Mouse (Mus musculus): ENCODE results near the gene Fadd.

Fadd gene

GRCm38 (mm10) chr7:144582284-144582980, at the start of gene Fadd:
Fadd (minus strand) TSS chr7:144582463.
- DNase-seq (ENCODE audit: low spot score in 2 of 2), result peak; percentile 91 to 95

- DNase-seq (ENCODE audit: low spot score in 2 of 2), result no peak
Measured at GRCm38 (mm10) chr7:144630622-144631021, 48.4 kb upstream of the Fadd start.

GRCm38 (mm10) chr7:144628334-144628915, 46.2 kb upstream of the Fadd start:
- DNase-seq (ENCODE audit: low spot score in 2 of 2), result no peak

DNA sequence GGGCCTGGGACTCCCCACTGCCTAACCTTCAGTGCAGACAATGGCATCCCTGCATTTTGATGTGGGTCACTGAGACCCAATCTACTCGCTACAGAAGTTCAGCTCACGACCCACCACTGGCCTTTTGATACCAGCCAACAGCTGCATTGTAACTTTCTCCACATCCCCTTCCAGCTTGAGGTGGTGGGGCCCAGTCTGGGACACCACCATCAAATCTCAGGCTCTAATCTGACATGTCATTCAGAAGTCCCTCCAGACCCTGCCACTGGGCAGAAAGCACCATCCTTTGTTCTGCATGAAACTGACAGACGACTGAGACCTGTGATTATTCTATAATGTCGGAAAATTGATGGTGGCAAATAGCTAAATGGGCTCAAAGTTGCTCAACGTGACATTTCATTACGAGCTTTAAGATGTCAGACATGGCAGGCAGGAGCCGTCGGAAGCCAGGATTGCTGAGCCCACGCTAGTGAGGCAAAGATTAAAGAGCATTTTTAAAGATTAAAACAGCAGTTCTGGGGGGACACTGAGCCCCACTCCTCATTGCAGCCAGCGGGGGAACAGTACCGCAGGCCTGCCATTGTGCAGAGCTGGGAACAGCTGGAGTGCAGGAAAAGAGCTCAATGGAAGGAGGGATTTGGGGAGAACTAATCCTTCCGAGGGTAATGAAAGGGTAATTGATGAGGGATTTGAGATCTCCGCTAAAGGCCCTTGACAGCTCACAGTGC, 45.5 kb upstream of the Fadd start:
- DNase-seq (ENCODE audit: low spot score in 2 of 2), result no peak

DNA sequence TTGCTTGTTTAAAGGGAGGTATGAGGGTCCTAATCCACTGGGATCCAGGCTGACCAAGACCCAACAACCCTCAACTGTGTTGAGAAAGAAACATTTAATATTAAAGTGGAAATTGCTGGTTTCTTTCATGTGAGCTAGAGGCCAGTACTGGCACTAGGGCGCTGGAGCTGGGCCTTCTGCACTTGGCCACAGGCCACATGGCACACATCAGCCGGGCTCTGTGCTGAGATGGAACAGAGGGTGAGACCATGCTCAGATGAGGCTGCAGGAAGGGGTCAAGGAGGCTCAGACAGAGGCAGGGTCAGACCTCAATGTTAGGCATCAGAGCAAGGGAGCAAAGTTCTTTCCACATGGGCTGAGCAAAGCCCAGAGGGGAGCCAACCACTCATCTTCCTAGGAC, 43.8 kb upstream of the Fadd start:
- no peak for DNase-seq (ENCODE audit: low spot score in 2 of 2)

- no peak for DNase-seq (ENCODE audit: low spot score in 2 of 2)
Measured at GRCm38 (mm10) chr7:144620721-144621681, 38.7 kb upstream of the Fadd start.

DNA sequence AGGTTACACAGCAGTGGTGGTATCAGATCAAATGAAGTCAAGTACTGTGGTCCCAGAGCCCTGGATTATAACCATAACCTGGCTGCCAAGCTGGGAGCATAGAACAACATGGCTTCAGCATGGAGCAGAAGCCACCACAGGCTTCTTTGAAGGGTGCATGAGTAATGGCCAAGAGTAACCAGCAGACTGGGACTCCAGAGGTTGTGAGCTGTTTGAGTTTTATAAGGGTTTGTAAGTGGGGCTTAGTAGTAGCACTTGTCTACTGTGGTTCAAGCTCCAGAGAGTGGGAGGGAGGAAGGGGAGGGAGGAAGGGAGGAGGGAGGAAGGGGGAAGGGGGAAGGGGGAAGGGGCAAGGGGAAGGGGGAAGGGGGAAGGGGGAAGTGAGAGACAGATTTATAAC, 38.1 kb upstream of the Fadd start:
- DNase-seq (ENCODE audit: low spot score in 2 of 2), result no peak

GRCm38 (mm10) chr7:144615343-144615742, 33.1 kb upstream of the Fadd start:
- no peak for DNase-seq (ENCODE audit: low spot score in 2 of 2)

GRCm38 (mm10) chr7:144612829-144613228, 30.6 kb upstream of the Fadd start:
- DNase-seq (ENCODE audit: low spot score in 2 of 2), result no peak

- no peak for DNase-seq (ENCODE audit: low spot score in 2 of 2)
Measured at GRCm38 (mm10) chr7:144612351-144612750, 30.1 kb upstream of the Fadd start.

DNA sequence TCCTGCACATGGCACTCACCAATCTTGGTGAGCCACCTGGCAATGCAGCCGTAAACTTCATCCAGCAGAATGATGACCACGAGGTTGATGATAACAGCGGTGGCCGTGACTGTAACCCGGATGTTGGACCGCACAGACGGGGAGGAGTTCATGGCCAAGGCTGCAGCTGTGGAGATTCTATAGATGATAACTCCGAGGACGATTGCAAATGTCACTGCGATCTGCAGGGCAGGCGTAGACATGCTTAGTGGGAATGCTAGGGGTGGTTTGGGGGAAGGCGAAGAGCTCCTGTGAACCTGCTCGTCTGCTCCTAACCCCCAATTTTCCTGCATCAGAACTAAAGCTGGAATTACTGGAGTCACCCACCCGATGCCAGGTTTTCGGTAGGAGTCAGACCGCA, 29.3 kb upstream of the Fadd start:
- DNase-seq (ENCODE audit: low spot score in 2 of 2), result no peak

- DNase-seq (ENCODE audit: low spot score in 2 of 2), result no peak
Measured at GRCm38 (mm10) chr7:144609568-144609967, 27.3 kb upstream of the Fadd start.

GRCm38 (mm10) chr7:144607862-144608261, 25.6 kb upstream of the Fadd start:
- no peak for DNase-seq (ENCODE audit: low spot score in 2 of 2)

- no peak for DNase-seq (ENCODE audit: low spot score in 2 of 2)
Measured at GRCm38 (mm10) chr7:144604735-144605134, 22.5 kb upstream of the Fadd start.

- no peak for DNase-seq (ENCODE audit: low spot score in 2 of 2)
Measured at GRCm38 (mm10) chr7:144604291-144604690, 22.0 kb upstream of the Fadd start.

DNA sequence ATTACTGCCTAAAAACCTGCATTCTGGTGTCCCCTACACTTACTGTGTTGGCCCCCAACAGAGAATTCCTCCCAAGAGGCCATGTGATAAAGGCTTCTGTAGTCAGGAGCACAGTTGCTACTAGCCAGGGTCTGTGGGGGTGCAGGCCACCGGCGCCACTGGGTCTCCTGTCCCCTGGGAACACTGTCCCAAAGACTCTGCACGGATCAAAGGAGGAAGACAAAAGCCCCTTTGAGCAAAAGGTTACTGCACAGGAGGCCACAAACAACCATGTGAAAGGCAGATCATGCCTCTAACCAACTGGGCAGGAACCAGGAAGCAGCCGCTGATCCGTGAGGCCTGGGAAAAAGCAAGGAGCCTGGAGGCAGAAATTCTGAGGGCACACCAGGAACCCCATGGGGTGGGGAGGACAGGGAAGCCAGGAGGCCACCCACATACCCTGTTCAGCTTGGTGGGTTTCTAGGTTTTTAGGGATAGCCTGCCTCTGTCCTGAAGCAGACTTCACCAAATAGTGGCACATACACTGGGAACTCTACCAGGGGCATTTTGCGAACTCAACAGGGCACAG, 18.2 kb upstream of the Fadd start:
- DNase-seq (ENCODE audit: low spot score in 2 of 2), result no peak

GRCm38 (mm10) chr7:144589508-144589907, 7.2 kb upstream of the Fadd start:
- no peak for DNase-seq (ENCODE audit: low spot score in 2 of 2)

DNA sequence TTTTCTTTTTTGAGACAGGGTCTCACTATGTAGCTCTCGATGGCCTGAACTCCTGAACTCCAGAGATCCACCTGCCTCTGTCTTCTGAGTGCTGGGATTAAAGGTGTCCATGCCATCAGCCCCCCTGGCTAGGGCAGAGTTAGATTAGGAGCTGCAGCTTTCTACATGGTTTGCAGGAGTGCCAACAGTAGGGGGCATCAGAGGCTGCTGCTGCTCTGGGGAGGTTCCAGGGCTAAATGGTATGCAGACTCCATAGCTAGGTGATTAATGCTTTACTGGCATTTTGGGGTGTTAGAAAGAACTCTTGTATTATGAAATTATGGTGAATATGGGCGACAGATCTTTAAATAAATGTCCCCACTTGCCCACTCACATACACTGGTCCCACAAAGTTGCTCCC, 5.0 kb upstream of the Fadd start:
- DNase-seq (ENCODE audit: low spot score in 2 of 2), result no peak

- peak; percentile 59 to 79 for DNase-seq (ENCODE audit: low spot score in 2 of 2)
Measured at GRCm38 (mm10) chr7:144585648-144586047, 3.4 kb upstream of the Fadd start.

DNA sequence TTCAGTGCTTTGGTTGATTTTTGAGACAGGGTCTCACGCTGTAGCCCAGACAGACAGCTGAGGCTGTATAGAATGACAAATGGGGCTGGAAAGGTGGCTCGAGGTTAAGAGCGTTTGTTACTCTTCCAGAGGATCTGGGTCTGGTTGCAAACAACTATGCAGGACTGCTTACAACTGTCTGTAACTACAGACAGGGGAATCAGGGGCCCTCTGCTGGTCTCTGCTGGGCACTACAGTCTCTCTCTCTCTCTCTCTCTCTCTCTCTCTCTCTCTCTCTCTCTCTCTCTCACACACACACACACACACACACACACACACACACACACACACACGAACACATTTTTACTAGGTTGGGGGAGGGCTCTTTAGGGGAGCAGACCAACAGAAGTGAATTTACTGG, 1.4 kb upstream of the Fadd start:
- peak; percentile 59 to 75 for DNase-seq (ENCODE audit: low spot score in 2 of 2)

GRCm38 (mm10) chr7:144581559-144582283, 542 bp downstream of the Fadd start:
- peak; percentile 79 to 80 for DNase-seq (ENCODE audit: low spot score in 2 of 2)

All from spleen, postnatal 4 days (tissue).